Mouse (Mus musculus) liver, embryonic 14.5 days (tissue): ENCODE results near the gene Stat6.

Source experiments
- CTCF ChIP-seq: IDR thresholded peaks from 2 replicates; pipeline ENCODE4 v1.5.1; 2016; ENCODE audit warnings: antibody characterized with exemption, low read depth, control low read depth
- EP300 ChIP-seq: IDR thresholded peaks from 2 replicates; pipeline ENCODE4 v1.6.1; 2016; ENCODE audit warnings: antibody characterized with exemption, low read depth

DNA sequence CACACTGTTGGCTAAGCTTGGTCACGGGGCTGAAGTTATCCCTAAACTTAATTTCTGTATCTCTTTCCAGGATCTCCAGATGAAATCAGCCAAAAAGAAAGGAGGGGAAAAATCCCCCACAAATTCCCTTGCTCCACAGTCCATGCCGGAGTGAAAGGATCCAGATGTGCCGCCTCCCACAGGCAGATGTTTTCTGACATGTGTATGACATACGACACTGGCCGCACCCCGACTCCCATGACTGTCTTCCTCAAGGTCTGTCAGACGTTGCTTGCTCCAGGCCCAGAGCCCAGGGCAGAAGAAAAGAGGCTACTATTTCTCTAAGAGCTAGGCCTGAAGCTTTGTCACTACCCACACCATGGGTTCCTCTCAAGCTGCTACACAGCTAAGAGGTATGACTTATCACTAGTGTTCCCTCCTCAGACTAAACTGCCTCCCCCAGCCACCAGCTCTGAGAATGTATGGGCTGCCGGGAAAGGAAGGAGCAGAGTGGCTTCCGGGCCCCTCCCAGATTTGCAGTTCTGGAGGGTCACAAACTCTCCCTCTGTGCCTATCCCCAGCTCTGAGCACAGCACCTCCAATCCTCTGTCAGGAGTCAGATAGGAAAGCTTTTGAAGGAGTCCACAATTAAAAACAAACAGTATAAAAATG, 33.2 kb upstream of the Stat6 start:
- TF ChIP-seq EP300 (no peak), CTCF (no peak)
